Mouse (Mus musculus): ENCODE results near the gene Coq9.

GRCm38 (mm10) chr8:94837662-94838574, at the start of gene Coq9, which contains the start of gene Ciapin1:
- no peak for TF ChIP-seq CTCF (conservative IDR thresholded peaks at IDR 0.05; ENCODE audit: low read length)
- no peak for TF ChIP-seq NANOG (IDR thresholded peaks at IDR 0.05; ENCODE audit: borderline replicate concordance, low read length)
- TF ChIP-seq POU5F1 (IDR thresholded peaks at IDR 0.05; ENCODE audit: borderline replicate concordance, low read length) = no peak
